Mouse (Mus musculus): ENCODE measurements around the gene Dhrs7b. TPM values are rescaled to one million over a fixed set of nuclear protein-coding genes. Genes with fewer than 3 reads are reported as not detected.
"Not testable (repeated sequence)": the region's sequence is repeated elsewhere in the genome, so short reads cannot be mapped to it uniquely, and the experiment has no call there.

The Dhrs7b gene
- polyA plus RNA-seq, 1 experiment from 2014 or later, result 16.4 TPM

DNA sequence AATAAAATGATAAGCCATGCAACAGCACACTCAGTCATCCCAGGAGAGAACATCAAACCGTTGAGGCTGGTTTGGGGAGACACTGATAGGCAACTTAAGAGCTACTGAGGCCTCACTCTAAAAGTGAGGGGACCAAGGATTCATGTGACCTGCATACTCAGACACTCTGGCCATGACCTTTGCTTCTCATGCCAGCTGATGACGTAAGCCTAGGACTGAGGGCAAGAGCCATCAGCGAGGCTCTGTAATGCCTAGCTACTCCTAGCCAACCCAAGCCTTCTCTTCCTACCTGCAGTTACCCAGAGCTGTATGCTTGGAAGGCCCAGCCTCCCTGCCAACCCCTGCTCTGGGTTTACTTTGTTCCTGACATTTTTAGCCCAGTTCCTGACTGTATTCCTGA, 31.6 kb downstream of the Dhrs7b start:
- no peak for DNase-seq
- ATAC-seq, result peak; percentile 67
- no peaks in the 10 kb centered on the region for H3K4me1 ChIP-seq (ENCODE audit: insufficient read depth)
- no peaks in the 10 kb centered on the region for H3K9me3 ChIP-seq (ENCODE audit: low read length)
- H3K4me3 ChIP-seq (ENCODE audit: low read depth, low read length), result no peak overlapping the region
- TF ChIP-seq EP300 (IDR thresholded peaks at IDR 0.05; ENCODE audit: low read depth), result no peak
- TF ChIP-seq CTCF (IDR thresholded peaks at IDR 0.05; ENCODE audit: low read depth), result no peak
- no peaks in the 10 kb centered on the region for H3K27me3 ChIP-seq (ENCODE audit: insufficient read depth, low read length)
- 71% methylated on average over 3 of the region's 3 CpGs for WGBS (ENCODE audit: insufficient replicate concordance)
- H3K9ac ChIP-seq (replicated peaks), result no peak overlapping the region
- H3K27ac ChIP-seq (ENCODE audit: low read depth), result no peak overlapping the region
- no peak overlapping the region for H3K4me2 ChIP-seq (ENCODE audit: low read depth, low read length)
- H3K36me3 ChIP-seq (replicated peaks; ENCODE audit: insufficient read depth, low read length), result peaks cover 41% of the 10 kb centered on the region

DNA sequence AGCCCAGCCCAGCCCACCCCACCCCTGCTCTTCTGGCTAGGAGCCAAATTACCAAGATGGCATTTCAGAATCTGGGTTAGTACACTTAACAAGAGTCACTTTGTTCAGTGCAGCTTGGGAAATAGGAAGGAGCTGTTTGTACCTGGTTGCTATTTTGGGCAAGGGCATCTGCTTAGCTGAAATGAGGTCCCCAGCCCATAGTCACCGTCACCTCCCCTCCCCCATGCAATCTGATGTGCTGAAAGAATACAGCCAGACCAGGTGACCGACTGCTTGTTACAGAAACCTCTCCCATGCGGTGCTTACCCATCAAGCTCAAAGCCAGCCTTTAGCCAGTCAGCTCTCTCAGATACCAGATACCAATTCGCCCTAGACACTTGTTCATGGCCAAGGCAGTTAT, 32.8 kb downstream of the Dhrs7b start:
- peaks cover 4% of the 10 kb centered on the region; the same call in 1 of the 2 replicates for H3K4me1 ChIP-seq (ENCODE audit: insufficient read depth)
- no peaks in the 10 kb centered on the region for H3K27me3 ChIP-seq (ENCODE audit: insufficient read depth, low read length)
- no peak for DNase-seq
- H3K4me2 ChIP-seq (ENCODE audit: low read depth, low read length), result no peak overlapping the region
- no peak for TF ChIP-seq CTCF (IDR thresholded peaks at IDR 0.05; ENCODE audit: low read depth)
- no peak for TF ChIP-seq EP300 (IDR thresholded peaks at IDR 0.05; ENCODE audit: low read depth)
- ATAC-seq, result no peak
- no peak overlapping the region for H3K27ac ChIP-seq (ENCODE audit: low read depth)
- no peak overlapping the region for H3K9ac ChIP-seq (replicated peaks)
- no peaks in the 10 kb centered on the region for H3K9me3 ChIP-seq (ENCODE audit: low read length)
- H3K4me3 ChIP-seq (ENCODE audit: low read depth, low read length), result no peak overlapping the region
- 71% methylated on average over 4 of the region's 4 CpGs for WGBS (ENCODE audit: insufficient replicate concordance)
- H3K36me3 ChIP-seq (replicated peaks; ENCODE audit: insufficient read depth, low read length), result peaks cover 38% of the 10 kb centered on the region

GRCm38 (mm10) chr11:60864166-60864565, 33.7 kb downstream of the Dhrs7b start:
- Histone ChIP-seq H3K9me3 (ENCODE audit: low read length) (no peaks in the 10 kb centered on the region), H3K27me3 (ENCODE audit: insufficient read depth, low read length) (no peaks in the 10 kb centered on the region), H3K4me3 (ENCODE audit: low read depth, low read length) (no peak overlapping the region), H3K4me2 (ENCODE audit: low read depth, low read length) (no peak overlapping the region), H3K27ac (ENCODE audit: low read depth) (no peak overlapping the region), H3K36me3 (replicated peaks; ENCODE audit: insufficient read depth, low read length) (peaks cover 35% of the 10 kb centered on the region), H3K4me1 (ENCODE audit: insufficient read depth) (peaks cover 7% of the 10 kb centered on the region; the same call in 1 of the 2 replicates), H3K9ac (replicated peaks) (no peak overlapping the region)
- TF ChIP-seq EP300 (IDR thresholded peaks at IDR 0.05; ENCODE audit: low read depth) (no peak), CTCF (IDR thresholded peaks at IDR 0.05; ENCODE audit: low read depth) (no peak)
- WGBS (ENCODE audit: insufficient replicate concordance), result 85% methylated on average over 2 of the region's 2 CpGs
- ATAC-seq, result no peak
- no peak for DNase-seq

DNA sequence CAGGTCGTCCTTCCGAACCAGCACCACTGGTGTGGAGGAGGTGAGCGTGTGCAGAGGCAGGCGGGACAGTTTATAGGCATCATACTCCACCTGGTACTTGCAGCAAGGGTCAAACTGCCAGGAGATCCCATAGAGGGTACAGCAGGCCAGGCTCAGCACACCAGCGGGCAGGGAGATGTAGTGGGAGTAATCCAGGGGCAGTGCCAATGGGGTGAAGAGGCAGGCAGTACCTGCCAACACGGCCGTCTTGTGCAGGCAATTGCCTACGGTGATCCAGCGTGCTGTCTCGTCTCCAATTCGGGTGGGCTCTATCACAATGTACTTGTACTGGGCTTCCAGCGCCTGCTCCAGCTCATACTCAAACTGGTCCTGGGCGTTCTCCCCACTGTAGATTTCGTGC, 34.5 kb downstream of the Dhrs7b start:
- Histone ChIP-seq H3K4me1 (ENCODE audit: insufficient read depth) (peaks cover 7% of the 10 kb centered on the region; the same call in 1 of the 2 replicates), H3K9me3 (ENCODE audit: low read length) (no peaks in the 10 kb centered on the region), H3K4me3 (ENCODE audit: low read depth, low read length) (no peak overlapping the region), H3K9ac (replicated peaks) (no peak overlapping the region), H3K27ac (ENCODE audit: low read depth) (no peak overlapping the region), H3K27me3 (ENCODE audit: insufficient read depth, low read length) (no peaks in the 10 kb centered on the region), H3K36me3 (replicated peaks; ENCODE audit: insufficient read depth, low read length) (peaks cover 33% of the 10 kb centered on the region), H3K4me2 (ENCODE audit: low read depth, low read length) (no peak overlapping the region)
- no peak for DNase-seq
- 88% methylated on average over 14 of the region's 14 CpGs for WGBS (ENCODE audit: insufficient replicate concordance)
- ATAC-seq, result no peak
- TF ChIP-seq EP300 (IDR thresholded peaks at IDR 0.05; ENCODE audit: low read depth) (no peak), CTCF (IDR thresholded peaks at IDR 0.05; ENCODE audit: low read depth) (no peak)

DNA sequence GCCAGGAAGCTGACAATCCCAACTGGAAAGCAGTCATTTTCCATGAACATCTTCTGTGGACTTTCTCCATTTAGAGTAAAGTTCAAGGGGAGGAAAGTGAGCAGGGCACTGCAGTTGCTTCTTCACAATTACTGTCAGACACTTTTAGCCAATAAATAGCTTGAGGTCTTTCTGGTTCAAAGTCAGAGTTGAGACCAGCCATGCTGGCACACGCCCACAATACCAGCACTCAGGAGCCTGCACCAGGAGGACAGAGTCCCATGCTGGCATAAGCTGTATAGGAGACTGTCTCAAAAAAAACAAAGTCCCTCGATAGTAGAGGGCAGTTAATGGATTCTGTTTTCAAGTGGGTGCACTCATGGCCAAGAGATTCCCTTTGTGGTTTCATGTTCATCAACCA, 35.6 kb downstream of the Dhrs7b start:
- peaks cover 33% of the 10 kb centered on the region for H3K36me3 ChIP-seq (replicated peaks; ENCODE audit: insufficient read depth, low read length)
- H3K27me3 ChIP-seq (ENCODE audit: insufficient read depth, low read length), result no peaks in the 10 kb centered on the region
- H3K9ac ChIP-seq (replicated peaks), result no peak overlapping the region
- TF ChIP-seq CTCF (IDR thresholded peaks at IDR 0.05; ENCODE audit: low read depth) (no peak), EP300 (IDR thresholded peaks at IDR 0.05; ENCODE audit: low read depth) (no peak)
- no peak overlapping the region for H3K4me3 ChIP-seq (ENCODE audit: low read depth, low read length)
- no peak for ATAC-seq
- WGBS (ENCODE audit: insufficient replicate concordance), result 69% methylated on average over 2 of the region's 2 CpGs
- DNase-seq, result no peak
- no peak overlapping the region for H3K27ac ChIP-seq (ENCODE audit: low read depth)
- peaks cover 7% of the 10 kb centered on the region; the same call in 1 of the 2 replicates for H3K4me1 ChIP-seq (ENCODE audit: insufficient read depth)
- no peak overlapping the region for H3K4me2 ChIP-seq (ENCODE audit: low read depth, low read length)
- H3K9me3 ChIP-seq (ENCODE audit: low read length), result no peaks in the 10 kb centered on the region

- ATAC-seq (no peak), DNase-seq (no peak)
- Histone ChIP-seq H3K36me3 (replicated peaks; ENCODE audit: insufficient read depth, low read length) (peaks cover 23% of the 10 kb centered on the region), H3K27ac (ENCODE audit: low read depth) (no peak overlapping the region), H3K9ac (replicated peaks) (no peak overlapping the region), H3K4me3 (ENCODE audit: low read depth, low read length) (no peak overlapping the region), H3K27me3 (ENCODE audit: insufficient read depth, low read length) (no peaks in the 10 kb centered on the region), H3K4me2 (ENCODE audit: low read depth, low read length) (no peak overlapping the region), H3K9me3 (ENCODE audit: low read length) (no peaks in the 10 kb centered on the region), H3K4me1 (ENCODE audit: insufficient read depth) (peaks cover 7% of the 10 kb centered on the region; the same call in 1 of the 2 replicates)
- no peak for TF ChIP-seq EP300 (IDR thresholded peaks at IDR 0.05; ENCODE audit: low read depth)
- no peak for TF ChIP-seq CTCF (IDR thresholded peaks at IDR 0.05; ENCODE audit: low read depth)
- 83% methylated on average over 3 of the region's 3 CpGs for WGBS (ENCODE audit: insufficient replicate concordance)
Observed at GRCm38 (mm10) chr11:60867456-60867855, 37.0 kb downstream of the Dhrs7b start.

DNA sequence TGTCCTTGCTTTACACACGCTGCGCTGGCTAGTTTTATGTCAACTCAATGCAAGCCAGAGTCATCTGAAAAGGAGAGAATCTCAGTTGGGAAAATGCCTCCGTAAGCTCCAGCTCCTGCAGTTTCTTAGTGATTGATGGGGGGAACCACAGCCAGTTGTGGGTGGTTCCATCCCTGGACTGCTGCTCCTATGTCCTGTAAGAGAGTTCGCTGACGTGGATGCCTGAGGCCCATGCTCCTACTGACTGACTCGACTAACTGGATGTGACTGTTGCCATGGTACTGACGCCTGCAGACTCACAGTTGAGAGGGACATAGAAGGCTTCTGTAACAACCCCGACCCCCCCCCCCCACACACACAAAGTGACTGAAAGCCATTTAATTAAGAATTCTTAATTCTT, 37.5 kb downstream of the Dhrs7b start:
- 71% methylated on average over 8 of the region's 8 CpGs for WGBS (ENCODE audit: insufficient replicate concordance)
- Histone ChIP-seq H3K9ac (replicated peaks) (no peak overlapping the region), H3K4me3 (ENCODE audit: low read depth, low read length) (no peak overlapping the region), H3K27ac (ENCODE audit: low read depth) (no peak overlapping the region), H3K27me3 (ENCODE audit: insufficient read depth, low read length) (no peaks in the 10 kb centered on the region), H3K4me2 (ENCODE audit: low read depth, low read length) (no peak overlapping the region), H3K4me1 (ENCODE audit: insufficient read depth) (peaks cover 7% of the 10 kb centered on the region; the same call in 1 of the 2 replicates), H3K9me3 (ENCODE audit: low read length) (no peaks in the 10 kb centered on the region), H3K36me3 (replicated peaks; ENCODE audit: insufficient read depth, low read length) (peaks cover 26% of the 10 kb centered on the region)
- ATAC-seq (no peak), DNase-seq (no peak)
- TF ChIP-seq EP300 (IDR thresholded peaks at IDR 0.05; ENCODE audit: low read depth) (no peak), CTCF (IDR thresholded peaks at IDR 0.05; ENCODE audit: low read depth) (no peak)

GRCm38 (mm10) chr11:60869471-60869870, 39.0 kb downstream of the Dhrs7b start:
- H3K36me3 ChIP-seq (replicated peaks; ENCODE audit: insufficient read depth, low read length), result peaks cover 14% of the 10 kb centered on the region
- not testable (repeated sequence) for ATAC-seq; H3K27me3 ChIP-seq (ENCODE audit: insufficient read depth, low read length); H3K9me3 ChIP-seq (ENCODE audit: low read length); H3K4me2 ChIP-seq (ENCODE audit: low read depth, low read length); H3K4me3 ChIP-seq (ENCODE audit: low read depth, low read length); H3K27ac ChIP-seq (ENCODE audit: low read depth); H3K9ac ChIP-seq (replicated peaks); DNase-seq
- peaks cover 20% of the 10 kb centered on the region for H3K4me1 ChIP-seq (ENCODE audit: insufficient read depth)
- 81% methylated on average over 6 of the region's 6 CpGs for WGBS (ENCODE audit: insufficient replicate concordance)
